Mouse (Mus musculus): Measurements from ENCODE around the gene Exoc4. TPM values are rescaled to one million over a fixed set of nuclear protein-coding genes. Genes with fewer than 3 reads are reported as not detected.

The Exoc4 gene
- polyA plus RNA-seq, 1 experiment from 2014 or later = 28.7 TPM

GRCm38 (mm10) chr6:33405562-33406275 lies 156.8 kb downstream of the Exoc4 start:
- Histone ChIP-seq H3K27me3 (ENCODE audit: control insufficient read depth, insufficient read depth, low read length) (no peaks in the 10 kb centered on the region), H3K9ac (ENCODE audit: low read length) (no peak overlapping the region), H3K27ac (replicated peaks; ENCODE audit: low read depth, low read length) (no peak overlapping the region), H3K9me3 (ENCODE audit: control insufficient read depth, low read length) (no peaks in the 10 kb centered on the region), H3K36me3 (ENCODE audit: control insufficient read depth, insufficient read depth, low read length) (no peaks in the 10 kb centered on the region), H3K4me1 (ENCODE audit: control insufficient read depth, insufficient read depth, low read length) (no peaks in the 10 kb centered on the region), H3K4me2 (ENCODE audit: low read depth, severe bottlenecking) (no peak overlapping the region), H3K4me3 (ENCODE audit: low read depth, low read length) (no peak overlapping the region)
- 73% methylated on average over 4 of the region's 4 CpGs for WGBS
- ATAC-seq (ENCODE audit: insufficient number of reproducible peaks, low FRiP score, low TSS enrichment, low read depth) = no peak
- no peak for DNase-seq (ENCODE audit: low spot score)

DNA sequence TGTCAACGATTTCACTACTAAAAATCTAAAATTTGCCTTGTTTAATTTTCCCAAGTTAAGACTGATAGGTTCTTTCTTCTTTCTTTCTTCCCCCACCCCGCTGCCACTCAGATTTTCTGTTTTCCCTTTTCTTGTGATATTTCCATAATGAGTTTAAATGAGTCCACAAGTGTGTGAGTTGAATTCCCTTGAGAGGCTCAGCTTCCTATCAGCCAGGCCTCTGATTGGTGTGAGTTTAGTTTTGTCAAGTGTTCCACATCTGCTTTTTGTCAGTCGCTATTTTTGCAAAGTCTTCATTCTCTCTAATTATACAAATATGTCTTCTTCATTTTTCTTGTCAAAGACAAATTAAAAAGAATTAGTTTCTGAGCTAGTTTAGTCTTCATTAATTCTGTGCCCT lies 160.7 kb downstream of the Exoc4 start:
- ATAC-seq (ENCODE audit: insufficient number of reproducible peaks, low FRiP score, low TSS enrichment, low read depth) (no peak), DNase-seq (ENCODE audit: low spot score) (no peak)
- WGBS = 65% methylated on average over 3 of the region's 3 CpGs
- Histone ChIP-seq H3K27ac (replicated peaks; ENCODE audit: low read depth, low read length) (no peak overlapping the region), H3K27me3 (ENCODE audit: control insufficient read depth, insufficient read depth, low read length) (no peaks in the 10 kb centered on the region), H3K9ac (ENCODE audit: low read length) (no peak overlapping the region), H3K36me3 (ENCODE audit: control insufficient read depth, insufficient read depth, low read length) (no peaks in the 10 kb centered on the region), H3K4me2 (ENCODE audit: low read depth, severe bottlenecking) (no peak overlapping the region), H3K4me1 (ENCODE audit: control insufficient read depth, insufficient read depth, low read length) (no peaks in the 10 kb centered on the region), H3K4me3 (ENCODE audit: low read depth, low read length) (no peak overlapping the region), H3K9me3 (ENCODE audit: control insufficient read depth, low read length) (no peaks in the 10 kb centered on the region)

DNA sequence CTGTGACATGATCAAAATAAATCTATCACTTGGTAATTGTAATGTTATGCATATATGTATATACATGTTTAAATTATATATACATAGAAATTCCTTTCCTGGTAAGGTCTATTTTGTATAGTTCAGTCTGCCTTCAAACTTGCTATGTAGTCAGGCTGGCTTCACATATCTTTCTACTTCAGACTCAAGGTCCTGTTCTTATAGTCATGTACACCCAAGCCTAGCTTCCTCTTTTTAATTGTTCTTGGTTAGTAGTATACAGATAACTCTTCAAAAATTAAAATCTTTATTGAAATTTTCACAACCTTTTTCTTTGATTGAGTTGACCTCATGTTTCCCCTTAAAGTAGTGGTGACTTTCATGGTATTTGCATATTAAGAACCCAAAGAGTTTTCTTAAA lies 176.1 kb downstream of the Exoc4 start:
- H3K4me3 ChIP-seq (ENCODE audit: low read depth, low read length) = no peak overlapping the region
- DNase-seq (ENCODE audit: low spot score) (no peak), ATAC-seq (ENCODE audit: insufficient number of reproducible peaks, low FRiP score, low TSS enrichment, low read depth) (no peak)
- H3K27ac ChIP-seq (replicated peaks; ENCODE audit: low read depth, low read length) = no peak overlapping the region
- H3K27me3 ChIP-seq (ENCODE audit: control insufficient read depth, insufficient read depth, low read length) = no peaks in the 10 kb centered on the region
- H3K36me3 ChIP-seq (ENCODE audit: control insufficient read depth, insufficient read depth, low read length) = no peaks in the 10 kb centered on the region
- no peak overlapping the region for H3K9ac ChIP-seq (ENCODE audit: low read length)
- H3K4me2 ChIP-seq (ENCODE audit: low read depth, severe bottlenecking) = no peak overlapping the region
- no peaks in the 10 kb centered on the region for H3K9me3 ChIP-seq (ENCODE audit: control insufficient read depth, low read length)
- no peaks in the 10 kb centered on the region for H3K4me1 ChIP-seq (ENCODE audit: control insufficient read depth, insufficient read depth, low read length)

- ATAC-seq (ENCODE audit: insufficient number of reproducible peaks, low FRiP score, low TSS enrichment, low read depth) (no peak), DNase-seq (ENCODE audit: low spot score) (no peak)
- Histone ChIP-seq H3K27ac (replicated peaks; ENCODE audit: low read depth, low read length) (no peak overlapping the region), H3K4me3 (ENCODE audit: low read depth, low read length) (no peak overlapping the region), H3K4me2 (ENCODE audit: low read depth, severe bottlenecking) (no peak overlapping the region), H3K4me1 (ENCODE audit: control insufficient read depth, insufficient read depth, low read length) (no peaks in the 10 kb centered on the region), H3K9me3 (ENCODE audit: control insufficient read depth, low read length) (no peaks in the 10 kb centered on the region), H3K27me3 (ENCODE audit: control insufficient read depth, insufficient read depth, low read length) (no peaks in the 10 kb centered on the region), H3K36me3 (ENCODE audit: control insufficient read depth, insufficient read depth, low read length) (no peaks in the 10 kb centered on the region), H3K9ac (ENCODE audit: low read length) (no peak overlapping the region)
- WGBS = 38% methylated on average over 4 of the region's 4 CpGs
Observed at GRCm38 (mm10) chr6:33431207-33431787, 182.4 kb downstream of the Exoc4 start.

GRCm38 (mm10) chr6:33440508-33440907 lies 191.6 kb downstream of the Exoc4 start:
- Histone ChIP-seq H3K9me3 (ENCODE audit: control insufficient read depth, low read length) (no peaks in the 10 kb centered on the region), H3K9ac (ENCODE audit: low read length) (no peak overlapping the region), H3K27ac (replicated peaks; ENCODE audit: low read depth, low read length) (no peak overlapping the region), H3K36me3 (ENCODE audit: control insufficient read depth, insufficient read depth, low read length) (no peaks in the 10 kb centered on the region), H3K4me2 (ENCODE audit: low read depth, severe bottlenecking) (no peak overlapping the region), H3K4me3 (ENCODE audit: low read depth, low read length) (no peak overlapping the region), H3K27me3 (ENCODE audit: control insufficient read depth, insufficient read depth, low read length) (no peaks in the 10 kb centered on the region), H3K4me1 (ENCODE audit: control insufficient read depth, insufficient read depth, low read length) (no peaks in the 10 kb centered on the region)
- WGBS = 50% methylated on average over 1 of the region's 1 CpGs
- ATAC-seq (ENCODE audit: insufficient number of reproducible peaks, low FRiP score, low TSS enrichment, low read depth) (no peak), DNase-seq (ENCODE audit: low spot score) (no peak)

DNA sequence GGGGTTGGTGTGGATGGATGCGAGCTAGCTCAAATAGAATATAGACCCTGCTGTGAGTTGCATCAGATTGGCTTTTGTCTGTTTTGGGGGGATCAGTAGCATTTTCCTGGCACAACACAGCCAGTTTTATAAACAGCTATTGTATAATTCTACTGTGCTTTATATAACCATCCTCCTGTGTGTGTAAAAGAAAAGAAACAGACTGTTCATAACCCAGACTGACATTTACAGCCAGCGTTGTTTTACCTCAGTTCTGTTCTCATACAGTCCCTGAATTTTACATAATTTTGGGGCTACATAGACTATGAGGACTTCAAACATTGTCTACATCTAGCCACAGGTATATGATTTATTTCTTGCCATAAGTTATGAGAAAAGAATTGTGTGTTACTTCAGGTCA lies 204.9 kb downstream of the Exoc4 start:
- no peaks in the 10 kb centered on the region for H3K4me1 ChIP-seq (ENCODE audit: control insufficient read depth, insufficient read depth, low read length)
- H3K9ac ChIP-seq (ENCODE audit: low read length) = no peak overlapping the region
- no peaks in the 10 kb centered on the region for H3K36me3 ChIP-seq (ENCODE audit: control insufficient read depth, insufficient read depth, low read length)
- H3K9me3 ChIP-seq (ENCODE audit: control insufficient read depth, low read length) = no peaks in the 10 kb centered on the region
- no peak for ATAC-seq (ENCODE audit: insufficient number of reproducible peaks, low FRiP score, low TSS enrichment, low read depth)
- 89% methylated on average over 2 of the region's 2 CpGs for WGBS
- no peak overlapping the region for H3K4me2 ChIP-seq (ENCODE audit: low read depth, severe bottlenecking)
- DNase-seq (ENCODE audit: low spot score) = no peak
- no peaks in the 10 kb centered on the region for H3K27me3 ChIP-seq (ENCODE audit: control insufficient read depth, insufficient read depth, low read length)
- no peak overlapping the region for H3K4me3 ChIP-seq (ENCODE audit: low read depth, low read length)
- H3K27ac ChIP-seq (replicated peaks; ENCODE audit: low read depth, low read length) = no peak overlapping the region

GRCm38 (mm10) chr6:33454354-33454753 lies 205.5 kb downstream of the Exoc4 start:
- H3K9me3 ChIP-seq (ENCODE audit: control insufficient read depth, low read length) = no peaks in the 10 kb centered on the region
- ATAC-seq (ENCODE audit: insufficient number of reproducible peaks, low FRiP score, low TSS enrichment, low read depth) = no peak
- 54% methylated on average over 2 of the region's 2 CpGs for WGBS

DNA sequence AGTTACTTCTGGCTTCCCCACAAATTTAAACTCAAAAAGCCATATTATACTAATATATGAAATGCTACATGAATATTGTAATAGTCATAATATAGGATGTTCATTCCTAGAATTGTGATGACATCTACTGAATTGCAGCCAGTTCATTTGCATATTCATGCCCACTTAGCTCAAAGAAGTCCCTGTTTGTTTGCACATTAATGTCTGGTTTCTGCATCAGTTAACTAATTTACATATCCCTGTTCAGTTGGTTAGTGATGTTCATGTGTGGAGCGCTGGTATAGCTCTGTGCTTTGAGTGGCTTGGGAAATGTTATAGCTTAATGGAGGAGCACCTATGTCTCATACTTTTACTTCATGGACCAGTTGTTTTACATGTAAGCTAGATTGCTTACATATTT lies 206.4 kb downstream of the Exoc4 start:
- DNase-seq (ENCODE audit: low spot score) (no peak), ATAC-seq (ENCODE audit: insufficient number of reproducible peaks, low FRiP score, low TSS enrichment, low read depth) (no peak)
- Histone ChIP-seq H3K27me3 (ENCODE audit: control insufficient read depth, insufficient read depth, low read length) (no peaks in the 10 kb centered on the region), H3K4me1 (ENCODE audit: control insufficient read depth, insufficient read depth, low read length) (no peaks in the 10 kb centered on the region), H3K4me3 (ENCODE audit: low read depth, low read length) (no peak overlapping the region), H3K27ac (replicated peaks; ENCODE audit: low read depth, low read length) (no peak overlapping the region), H3K4me2 (ENCODE audit: low read depth, severe bottlenecking) (no peak overlapping the region), H3K9ac (ENCODE audit: low read length) (no peak overlapping the region), H3K9me3 (ENCODE audit: control insufficient read depth, low read length) (no peaks in the 10 kb centered on the region), H3K36me3 (ENCODE audit: control insufficient read depth, insufficient read depth, low read length) (no peaks in the 10 kb centered on the region)
- 93% methylated on average over 1 of the region's 1 CpGs for WGBS

More at GRCm38 (mm10) chr6:33454354-33454753, 205.5 kb downstream of the Exoc4 start:
- no peak overlapping the region for H3K27ac ChIP-seq (replicated peaks; ENCODE audit: low read depth, low read length)
- H3K27me3 ChIP-seq (ENCODE audit: control insufficient read depth, insufficient read depth, low read length) = no peaks in the 10 kb centered on the region
- no peaks in the 10 kb centered on the region for H3K36me3 ChIP-seq (ENCODE audit: control insufficient read depth, insufficient read depth, low read length)
- H3K9ac ChIP-seq (ENCODE audit: low read length) = no peak overlapping the region
- no peak for DNase-seq (ENCODE audit: low spot score)
- H3K4me1 ChIP-seq (ENCODE audit: control insufficient read depth, insufficient read depth, low read length) = no peaks in the 10 kb centered on the region
- H3K4me3 ChIP-seq (ENCODE audit: low read depth, low read length) = no peak overlapping the region
- H3K4me2 ChIP-seq (ENCODE audit: low read depth, severe bottlenecking) = no peak overlapping the region

DNA sequence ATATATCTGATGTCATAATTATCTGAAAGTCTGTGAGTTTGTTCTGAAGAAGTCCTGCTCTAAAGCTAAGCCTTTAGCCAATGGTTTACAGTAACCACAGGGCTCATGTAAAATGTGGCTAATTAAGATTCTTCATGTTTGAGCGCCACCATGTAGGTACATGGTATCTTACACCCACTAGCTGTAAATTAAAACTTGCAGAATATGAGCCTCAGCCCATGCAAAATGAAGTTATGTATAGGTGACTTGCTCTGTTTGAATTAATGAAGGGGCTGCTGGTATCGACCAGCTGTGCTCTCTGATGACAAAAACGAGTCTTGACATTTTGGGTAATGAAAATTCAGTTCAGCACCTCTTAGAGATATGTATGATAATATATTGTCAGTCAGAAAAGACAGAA lies 216.0 kb downstream of the Exoc4 start:
- H3K9me3 ChIP-seq (ENCODE audit: control insufficient read depth, low read length) = no peaks in the 10 kb centered on the region
- no peak for DNase-seq (ENCODE audit: low spot score)
- H3K27ac ChIP-seq (replicated peaks; ENCODE audit: low read depth, low read length) = no peak overlapping the region
- H3K9ac ChIP-seq (ENCODE audit: low read length) = no peak overlapping the region
- no peak overlapping the region for H3K4me3 ChIP-seq (ENCODE audit: low read depth, low read length)
- H3K27me3 ChIP-seq (ENCODE audit: control insufficient read depth, insufficient read depth, low read length) = no peaks in the 10 kb centered on the region
- no peak for ATAC-seq (ENCODE audit: insufficient number of reproducible peaks, low FRiP score, low TSS enrichment, low read depth)
- no peak overlapping the region for H3K4me2 ChIP-seq (ENCODE audit: low read depth, severe bottlenecking)
- H3K36me3 ChIP-seq (ENCODE audit: control insufficient read depth, insufficient read depth, low read length) = no peaks in the 10 kb centered on the region
- 65% methylated on average over 3 of the region's 3 CpGs for whole genome bisulfite sequencing
- no peaks in the 10 kb centered on the region for H3K4me1 ChIP-seq (ENCODE audit: control insufficient read depth, insufficient read depth, low read length)

Data from limb, embryonic 11.5 days (tissue).